Mouse (Mus musculus) heart, postnatal 0 days (tissue): ENCODE measurements at regions not wholly inside any gene's neighbourhood (a gene's known extent, or its start where the extent isn't known, plus 50 kb on each side); places are given as distances from the start of the nearest gene placed in this dataset.

Source experiments
- CTCF ChIP-seq: IDR thresholded peaks from 2 replicates; pipeline ENCODE4 v1.5.1; 2016; ENCODE audit warnings: antibody characterized with exemption, control low read depth, low read depth
- EP300 ChIP-seq: IDR thresholded peaks from 2 replicates; pipeline ENCODE4 v1.6.1; 2016; ENCODE audit warnings: antibody characterized with exemption, low read depth

DNA sequence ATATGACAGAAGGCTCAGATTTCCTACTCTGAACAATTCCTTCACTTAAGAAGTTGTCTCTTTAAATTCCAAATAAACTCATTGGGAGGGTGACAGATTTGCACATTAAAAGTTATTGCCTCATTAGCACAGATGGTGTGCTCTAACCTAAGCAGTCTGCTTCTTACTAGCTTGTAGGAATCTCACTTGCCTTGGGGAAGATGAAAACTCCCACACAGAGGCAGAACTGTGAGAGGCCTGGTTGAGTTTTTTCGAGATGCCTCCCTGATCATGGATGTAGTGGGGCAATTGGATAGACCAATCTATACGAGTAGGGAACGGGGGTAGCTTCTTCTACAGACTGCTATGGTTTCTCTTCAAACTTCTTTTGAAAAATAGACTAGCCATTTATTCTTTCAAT is 485.3 kb downstream of the Tdrd3 start:
- TF ChIP-seq CTCF (no peak), EP300 (no peak)
